Mouse (Mus musculus) forebrain, embryonic 14.5 days (tissue): Measurements from ENCODE around the gene Rnf41. TPM values are rescaled to one million over a fixed set of nuclear protein-coding genes. Genes with fewer than 3 reads are reported as not detected.

Experiments
- ATAC-seq: fragments of 200-750 bp; cut with Nextera tagmentation; 2 replicates; pipeline ENCODE4 v1.8.0; 2017; ENCODE audit warnings: mild to moderate bottlenecking, moderate library complexity
- DNase-seq: peaks from one replicate; pipeline ENCODE4 v3.0.0-alpha.2; 2015; ENCODE audit warnings: low spot score
- H3K27ac ChIP-seq: fragments of 300-500 bp; sonication (generic); 2 replicates; pipeline ENCODE4 v1.5.1; 2014; ENCODE audit warnings: low read depth, mild to moderate bottlenecking, control low read depth, low read length, moderate library complexity
- H3K27me3 ChIP-seq: fragments of 300-500 bp; sonication (generic); replicated peaks from 2 replicates; pipeline ENCODE4 v1.6.1; 2014; ENCODE audit warnings: low read length, control low read depth, mixed read lengths; ENCODE audit not compliant: control insufficient read depth, insufficient read depth
- H3K36me3 ChIP-seq: fragments of 300-500 bp; sonication (generic); 2 replicates; pipeline ENCODE4 v1.6.1; 2014; ENCODE audit warnings: low read length, control low read depth; ENCODE audit not compliant: control insufficient read depth, insufficient read depth
- H3K4me1 ChIP-seq: fragments of 300-500 bp; sonication (generic); 2 replicates; pipeline ENCODE4 v1.6.1; 2014; ENCODE audit warnings: antibody characterized with exemption, low read length, control low read depth; ENCODE audit not compliant: control insufficient read depth, insufficient read depth
- H3K4me2 ChIP-seq: fragments of 300-500 bp; sonication (generic); 2 replicates; pipeline ENCODE4 v1.6.1; 2014; ENCODE audit warnings: mild to moderate bottlenecking, control low read depth, low read length
- H3K4me3 ChIP-seq: fragments of 300-500 bp; sonication (generic); 2 replicates; pipeline ENCODE4 v1.5.1; 2014; ENCODE audit warnings: low read depth, low read length, control low read depth
- H3K9ac ChIP-seq: fragments of 300-500 bp; sonication (generic); 2 replicates; pipeline ENCODE4 v1.6.1; 2014; ENCODE audit warnings: mild to moderate bottlenecking, low read length, control low read depth, moderate library complexity
- H3K9me3 ChIP-seq: fragments of 300-500 bp; sonication (generic); replicated peaks from 2 replicates; pipeline ENCODE4 v1.6.1; 2016; ENCODE audit warnings: low read length, control low read depth, mixed read lengths; ENCODE audit not compliant: control insufficient read depth
- WGBS: fragments of 180-500 bp; shearing (Covaris S2); extraction: QIAGEN DNeasy Blood & Tissue Kit; methylation state at CpG from one replicate; pipeline ENCODE4 v1.1.7; 2014; 5-methylcytosine and 5-hydroxymethylcytosine counted together
- polyA plus RNA-seq: library from polyadenylated mRNA; unstranded; fragments of >200 nt; fragmentation: Nextera tagmentation; extraction: Ambion mirVana; gene quantifications from 2 replicates; pipeline ENCODE4 v1.2.1, GENCODE M21; 2014

Gene Rnf41
- polyA plus RNA-seq, 1 experiment from 2014 or later, result 94.2 TPM

GRCm38 (mm10) chr10:128396017-128396673 lies 15.3 kb upstream of the Rnf41 start:
- H3K4me3 ChIP-seq, result no peak overlapping the region
- ATAC-seq (no peak), DNase-seq (no peak)
- no peaks in the 10 kb centered on the region for H3K27me3 ChIP-seq
- H3K9me3 ChIP-seq, result no peaks in the 10 kb centered on the region
- peaks cover 46% of the 10 kb centered on the region for H3K36me3 ChIP-seq
- H3K4me2 ChIP-seq, result no peak overlapping the region
- H3K27ac ChIP-seq, result no peak overlapping the region
- 75% methylated on average over 11 of the region's 11 CpGs for WGBS
- H3K9ac ChIP-seq, result no peak overlapping the region
- no peaks in the 10 kb centered on the region for H3K4me1 ChIP-seq

- no peaks in the 10 kb centered on the region for H3K27me3 ChIP-seq
- H3K27ac ChIP-seq, result no peak overlapping the region
- ATAC-seq (no peak), DNase-seq (no peak)
- 78% methylated on average over 10 of the region's 10 CpGs for WGBS
- H3K9ac ChIP-seq, result no peak overlapping the region
- H3K36me3 ChIP-seq, result peaks cover 45% of the 10 kb centered on the region
- H3K4me3 ChIP-seq, result no peak overlapping the region
- no peaks in the 10 kb centered on the region for H3K9me3 ChIP-seq
- H3K4me1 ChIP-seq, result no peaks in the 10 kb centered on the region
- H3K4me2 ChIP-seq, result no peak overlapping the region
These were observed 14.7 kb upstream of the Rnf41 start for GRCm38 (mm10) chr10:128396716-128397264.

- Histone ChIP-seq H3K4me1 (no peaks in the 10 kb centered on the region), H3K36me3 (peaks cover 42% of the 10 kb centered on the region), H3K27ac (no peak overlapping the region), H3K27me3 (no peaks in the 10 kb centered on the region), H3K4me2 (no peak overlapping the region), H3K4me3 (no peak overlapping the region), H3K9ac (no peak overlapping the region), H3K9me3 (no peaks in the 10 kb centered on the region)
- WGBS, result 58% methylated on average over 7 of the region's 7 CpGs
- ATAC-seq (no peak), DNase-seq (no peak)
These were observed 14.0 kb upstream of the Rnf41 start for GRCm38 (mm10) chr10:128397466-128397865.

DNA sequence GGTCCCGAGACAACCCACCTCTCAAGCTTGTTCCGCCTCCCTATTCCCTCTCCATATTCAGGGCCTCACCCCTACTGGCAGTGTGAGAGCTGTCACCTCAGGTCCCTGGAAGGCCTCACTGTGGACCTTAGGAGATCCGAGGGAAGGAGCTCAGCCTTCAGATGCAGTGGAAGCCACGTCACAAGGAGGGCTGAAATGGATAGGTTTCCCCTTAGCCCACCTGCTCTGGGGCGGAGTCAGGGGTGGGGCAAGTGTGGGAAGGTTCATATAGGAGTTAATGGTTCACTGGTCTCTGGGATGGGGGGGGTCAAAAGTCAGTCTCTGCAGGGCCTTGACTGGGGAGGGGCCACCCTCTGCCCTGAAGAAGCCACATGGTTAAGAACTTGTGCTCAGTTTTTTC lies 11.1 kb upstream of the Rnf41 start:
- Histone ChIP-seq H3K4me1 (no peaks in the 10 kb centered on the region), H3K4me3 (no peak overlapping the region), H3K9ac (no peak overlapping the region), H3K4me2 (no peak overlapping the region), H3K27ac (no peak overlapping the region), H3K36me3 (peaks cover 16% of the 10 kb centered on the region), H3K27me3 (no peaks in the 10 kb centered on the region), H3K9me3 (no peaks in the 10 kb centered on the region)
- 26% methylated on average over 5 of the region's 5 CpGs for WGBS
- ATAC-seq, result no peak
- no peak for DNase-seq

GRCm38 (mm10) chr10:128401056-128401455 lies 10.4 kb upstream of the Rnf41 start, which contains the start of gene Slc39a5:
Gene Slc39a5, minus strand, starts transcription at chr10:128401229.
- Histone ChIP-seq H3K27me3 (no peaks in the 10 kb centered on the region), H3K4me3 (no peak within 1 kb of the TSS), H3K36me3 (peaks cover 17% of the 10 kb centered on the region), H3K4me2 (no peak within 1 kb of the TSS), H3K27ac (no peak within 1 kb of the TSS), H3K9ac (no peak within 1 kb of the TSS), H3K4me1 (no peaks in the 10 kb centered on the region), H3K9me3 (no peaks in the 10 kb centered on the region)
- 31% methylated on average over 2 of the region's 2 CpGs for WGBS
- DNase-seq, result no peak
- no peak for ATAC-seq

- 83% methylated on average over 9 of the region's 9 CpGs for WGBS
- Histone ChIP-seq H3K4me3 (no peak overlapping the region), H3K4me1 (no peaks in the 10 kb centered on the region), H3K4me2 (no peak overlapping the region), H3K27me3 (no peaks in the 10 kb centered on the region), H3K27ac (no peak overlapping the region), H3K9me3 (no peaks in the 10 kb centered on the region), H3K36me3 (peaks cover 23% of the 10 kb centered on the region), H3K9ac (no peak overlapping the region)
- DNase-seq (no peak), ATAC-seq (no peak)
These were observed 9.8 kb upstream of the Rnf41 start for GRCm38 (mm10) chr10:128401638-128402037.

DNA sequence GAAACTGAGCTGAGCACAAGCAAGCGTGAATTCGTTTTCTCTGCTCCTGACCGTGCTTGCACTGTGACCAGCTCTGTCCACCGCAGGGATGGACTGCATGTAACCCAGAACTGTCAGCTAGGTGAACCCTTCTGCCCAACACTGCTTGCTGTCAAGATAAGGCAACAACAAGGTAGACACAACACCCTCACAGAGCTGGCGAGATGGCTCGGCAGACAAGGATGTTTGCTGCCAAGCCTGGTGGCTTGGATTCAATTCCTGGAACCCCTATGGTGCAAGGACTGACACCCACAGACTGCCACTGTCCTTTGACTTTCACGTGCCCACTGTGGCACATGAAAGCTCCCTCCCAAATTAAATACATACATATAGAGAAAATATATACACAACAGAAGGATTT lies 7.5 kb upstream of the Rnf41 start:
- no peak overlapping the region for H3K4me3 ChIP-seq
- no peak overlapping the region for H3K9ac ChIP-seq
- DNase-seq (no peak), ATAC-seq (no peak)
- H3K4me2 ChIP-seq, result no peak overlapping the region
- WGBS, result 81% methylated on average over 7 of the region's 7 CpGs
- no peaks in the 10 kb centered on the region for H3K9me3 ChIP-seq
- no peaks in the 10 kb centered on the region for H3K27me3 ChIP-seq
- H3K27ac ChIP-seq, result no peak overlapping the region
- peaks cover 40% of the 10 kb centered on the region for H3K36me3 ChIP-seq
- H3K4me1 ChIP-seq, result peaks cover 6% of the 10 kb centered on the region; the same call in 1 of the 2 replicates

DNA sequence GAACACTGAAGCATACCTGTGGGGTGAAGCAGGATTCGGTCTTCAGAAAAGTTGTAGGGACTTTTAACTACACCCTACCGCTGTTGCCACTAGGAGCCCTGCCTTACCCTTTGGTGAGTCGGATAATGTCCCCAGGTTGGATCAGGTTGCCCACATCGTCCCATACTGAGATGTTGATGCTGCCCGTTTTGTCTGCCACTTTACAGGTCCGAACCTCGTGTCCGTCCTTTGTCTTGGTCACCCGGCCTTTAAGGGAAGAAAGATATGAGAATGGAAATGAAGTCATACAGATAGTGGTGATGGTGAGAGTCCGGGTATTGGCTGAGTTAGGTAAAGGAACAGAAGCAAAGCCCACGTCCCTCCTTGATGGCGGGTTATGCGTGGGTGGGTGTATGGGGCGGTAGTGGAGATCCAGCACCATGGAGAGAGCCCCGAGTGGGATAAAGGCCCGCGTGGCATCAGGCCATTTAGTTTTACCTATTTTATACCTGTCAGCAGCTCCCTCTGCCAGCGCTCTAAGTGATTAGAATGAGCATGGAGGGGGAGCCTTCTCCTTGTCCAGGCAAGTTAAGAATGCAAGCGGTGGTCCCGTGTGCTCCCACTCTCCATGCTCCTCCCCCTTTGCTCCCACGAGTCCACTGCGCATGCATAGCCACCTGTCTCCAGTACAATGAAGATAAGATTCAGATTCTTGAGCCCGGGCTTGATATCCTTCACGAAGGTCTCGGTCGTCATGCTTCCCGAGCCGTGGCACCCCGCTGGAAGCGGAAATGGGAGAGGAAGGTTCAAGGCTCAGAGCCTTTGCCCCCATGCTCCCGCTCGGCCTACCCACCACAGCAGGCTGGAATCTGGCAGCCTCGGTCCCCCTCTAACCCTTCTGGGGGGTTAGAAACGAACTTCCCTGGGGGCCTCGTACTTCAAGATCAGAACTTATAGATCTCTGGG lies 2.6 kb upstream of the Rnf41 start:
- H3K36me3 ChIP-seq, result peaks cover 34% of the 10 kb centered on the region
- H3K4me3 ChIP-seq, result peak overlapping the region; percentile 79
- WGBS, result 15% methylated on average over 35 of the region's 35 CpGs
- H3K4me2 ChIP-seq, result peak overlapping the region; percentile 85
- H3K27ac ChIP-seq, result peak overlapping the region; percentile 69
- H3K27me3 ChIP-seq, result no peaks in the 10 kb centered on the region
- H3K9me3 ChIP-seq, result no peaks in the 10 kb centered on the region
- H3K4me1 ChIP-seq, result peaks cover 27% of the 10 kb centered on the region
- peak overlapping the region; percentile 75 for H3K9ac ChIP-seq
- peak; percentile 36 for ATAC-seq
- DNase-seq, result peak; percentile 76
